Mouse (Mus musculus) liver, adult 2 months (tissue): Measurements from ENCODE around the gene Clca4a.
"Not testable (repeated sequence)": the region's sequence is repeated elsewhere in the genome, so short reads cannot be mapped to it uniquely, and the experiment has no call there.

Experiments used
- CTCF ChIP-seq: fragments of 200-500 bp; IDR thresholded peaks from 2 replicates; pipeline ENCODE4 v1.5.1; 2011; ENCODE audit warnings: low read depth, low read length, control low read depth
- POLR2A ChIP-seq: fragments of 200-500 bp; IDR thresholded peaks from 2 replicates; pipeline ENCODE4 v1.6.1; 2011; ENCODE audit warnings: low read length, control low read depth; ENCODE audit not compliant: insufficient read depth; ENCODE audit errors: extremely low read depth

DNA sequence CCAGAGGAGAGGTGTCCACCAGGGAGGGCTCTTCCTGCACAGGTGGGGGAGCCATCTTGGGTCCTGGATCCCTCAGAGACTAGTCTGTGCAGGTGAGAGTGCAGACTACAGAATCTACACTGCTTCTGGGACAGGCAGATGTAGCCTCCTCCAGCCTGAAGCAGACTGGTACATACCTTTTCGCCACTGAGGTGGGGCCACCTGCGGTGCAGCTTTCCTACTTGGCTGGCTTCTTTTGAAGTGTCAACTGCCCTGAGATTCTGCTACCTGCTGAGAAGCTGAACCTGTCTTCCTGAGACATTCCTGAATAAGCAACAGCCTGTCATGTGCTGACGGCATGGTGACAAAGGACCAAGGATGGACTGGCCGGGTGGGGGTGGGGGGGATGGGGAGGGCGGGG, 27.5 kb downstream of the Clca4a start:
- not testable (repeated sequence) for TF ChIP-seq CTCF, POLR2A
